Mouse (Mus musculus): Measurements from ENCODE around the gene Zfhx2.

- TF ChIP-seq CTCF (conservative IDR thresholded peaks at IDR 0.05 in 1 of 2, IDR thresholded peaks at IDR 0.05 in 1 of 2; ENCODE audit: low read depth in 2 of 2, low read length in 2 of 2) (no peak), JUND (conservative IDR thresholded peaks at IDR 0.05; ENCODE audit: low read depth, low read length) (no peak), KAT2A (IDR thresholded peaks at IDR 0.05; ENCODE audit: insufficient replicate concordance, low read length) (no peak), MXI1 (IDR thresholded peaks at IDR 0.05; ENCODE audit: low read depth, low read length) (no peak), POLR2A (IDR thresholded peaks at IDR 0.05; ENCODE audit: low read depth, low read length) (no peak), BHLHE40 (IDR thresholded peaks at IDR 0.05; ENCODE audit: low read depth, low read length) (no peak), MAZ (IDR thresholded peaks at IDR 0.05; ENCODE audit: low read depth, low read length) (no peak), EP300 (IDR thresholded peaks at IDR 0.05; ENCODE audit: low read length) (no peak), ZC3H11A (IDR thresholded peaks at IDR 0.05; ENCODE audit: low read depth, low read length) (no peak), JUN (IDR thresholded peaks at IDR 0.05; ENCODE audit: insufficient read depth, low read depth, low read length) (no peak), TCF12 (IDR thresholded peaks at IDR 0.05; ENCODE audit: low read depth, low read length) (no peak), NELFE (IDR thresholded peaks at IDR 0.05; ENCODE audit: low read depth, low read length) (no peak), MYC (IDR thresholded peaks at IDR 0.05; ENCODE audit: low read depth, low read length) (no peak), USF2 (conservative IDR thresholded peaks at IDR 0.05; ENCODE audit: low read depth, low read length) (no peak)
Observed at GRCm38 (mm10) chr14:55091209-55091865, 787 bp downstream of the Zfhx2 start.
